Mouse (Mus musculus): ENCODE measurements at regions not wholly inside any gene's neighbourhood (a gene's known extent, or its start where the extent isn't known, plus 50 kb on each side); places are given as distances from the start of the nearest gene placed in this dataset.

DNA sequence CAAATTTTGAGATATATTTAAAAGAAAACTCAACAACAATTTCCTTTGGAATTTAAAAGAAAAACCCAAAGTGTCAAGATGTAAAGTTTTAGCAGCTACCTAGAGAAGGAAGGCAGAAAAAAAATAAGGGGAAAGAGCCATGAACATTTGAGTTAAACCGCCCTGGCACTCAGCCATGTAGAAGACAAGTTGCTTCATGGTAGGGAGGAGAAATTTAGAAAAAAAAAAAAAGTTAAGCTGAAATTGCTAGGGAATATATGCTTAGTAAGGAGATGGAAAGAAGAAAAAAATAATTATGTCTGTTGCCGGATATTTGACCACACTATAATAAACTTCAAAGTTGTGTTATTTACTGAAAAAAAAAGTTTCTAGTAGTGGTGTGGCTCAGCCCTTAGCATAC, 479.8 kb upstream of the Pou3f4 start:
- Histone ChIP-seq H3K4me3 (no peak overlapping the region), H3K4me2 (no peak overlapping the region), H3K9me3 (no peaks in the 10 kb centered on the region), H3K4me1 (replicated peaks) (no peaks in the 10 kb centered on the region), H3K27ac (no peak overlapping the region), H3K36me3 (no peaks in the 10 kb centered on the region), H3K27me3 (no peaks in the 10 kb centered on the region), H3K9ac (no peak overlapping the region)
- 90% methylated on average over 2 of the region's 2 CpGs for WGBS
- no peak for ATAC-seq (ENCODE audit: low FRiP score)

GRCm38 (mm10) chrX:110335013-110335412, 479.1 kb upstream of the Pou3f4 start:
- Histone ChIP-seq H3K9ac (no peak overlapping the region), H3K27me3 (no peaks in the 10 kb centered on the region), H3K4me2 (no peak overlapping the region), H3K4me3 (no peak overlapping the region), H3K9me3 (no peaks in the 10 kb centered on the region), H3K4me1 (replicated peaks) (no peaks in the 10 kb centered on the region), H3K36me3 (no peaks in the 10 kb centered on the region), H3K27ac (no peak overlapping the region)
- no peak for ATAC-seq (ENCODE audit: low FRiP score)
- 96% methylated on average over 1 of the region's 1 CpGs for WGBS
